Mouse (Mus musculus): ENCODE data around the gene Ntf3.

The Ntf3 gene

GRCm38 (mm10) chr6:126159279-126160066, 7.2 kb downstream of the Ntf3 start:
- no peak for DNase-seq (ENCODE audit: low spot score)

GRCm38 (mm10) chr6:126155928-126156327, 10.8 kb downstream of the Ntf3 start:
- no peak for DNase-seq (ENCODE audit: low spot score)

GRCm38 (mm10) chr6:126154372-126154982, 12.2 kb downstream of the Ntf3 start:
- DNase-seq (ENCODE audit: low spot score), result peak; percentile 73

- DNase-seq (ENCODE audit: low spot score), result no peak
Observed at GRCm38 (mm10) chr6:126153154-126153553, 13.6 kb downstream of the Ntf3 start.

GRCm38 (mm10) chr6:126143659-126144058, 23.1 kb downstream of the Ntf3 start:
- no peak for DNase-seq (ENCODE audit: low spot score)

- no peak for DNase-seq (ENCODE audit: low spot score)
Observed at GRCm38 (mm10) chr6:126142741-126143140, 24.0 kb downstream of the Ntf3 start.

GRCm38 (mm10) chr6:126142021-126142554, 24.6 kb downstream of the Ntf3 start:
- no peak for DNase-seq (ENCODE audit: low spot score)

- DNase-seq (ENCODE audit: low spot score), result no peak
Observed at GRCm38 (mm10) chr6:126141472-126141871, 25.2 kb downstream of the Ntf3 start.

GRCm38 (mm10) chr6:126140961-126141360, 25.7 kb downstream of the Ntf3 start:
- DNase-seq (ENCODE audit: low spot score), result no peak

- no peak for DNase-seq (ENCODE audit: low spot score)
Observed at GRCm38 (mm10) chr6:126140416-126140815, 26.3 kb downstream of the Ntf3 start.

GRCm38 (mm10) chr6:126134155-126134906, 32.4 kb downstream of the Ntf3 start:
- DNase-seq (ENCODE audit: low spot score), result no peak

- DNase-seq (ENCODE audit: low spot score), result no peak
Observed at GRCm38 (mm10) chr6:126128238-126128637, 38.5 kb downstream of the Ntf3 start.

GRCm38 (mm10) chr6:126118247-126118646, 48.5 kb downstream of the Ntf3 start:
- DNase-seq (ENCODE audit: low spot score), result no peak

GRCm38 (mm10) chr6:126117191-126117590, 49.5 kb downstream of the Ntf3 start:
- DNase-seq (ENCODE audit: low spot score), result no peak

- DNase-seq (ENCODE audit: low spot score), result no peak
Observed at GRCm38 (mm10) chr6:126114934-126115633, 51.6 kb downstream of the Ntf3 start.

GRCm38 (mm10) chr6:126110892-126111835, 55.5 kb downstream of the Ntf3 start:
- no peak for DNase-seq (ENCODE audit: low spot score)

- no peak for DNase-seq (ENCODE audit: low spot score)
Observed at GRCm38 (mm10) chr6:126109184-126109583, 57.5 kb downstream of the Ntf3 start.

GRCm38 (mm10) chr6:126108771-126109170, 57.9 kb downstream of the Ntf3 start:
- no peak for DNase-seq (ENCODE audit: low spot score)

- no peak for DNase-seq (ENCODE audit: low spot score)
Observed at GRCm38 (mm10) chr6:126107398-126107797, 59.3 kb downstream of the Ntf3 start.

- DNase-seq (ENCODE audit: low spot score), result no peak
Observed at GRCm38 (mm10) chr6:126106798-126107173, 59.9 kb downstream of the Ntf3 start.
